ENCODE assay signal across 26 mouse cellular contexts in genomic region chr6:39469427-39469826, GRCm38 (mm10).
"Had no signal": no experiment of that assay in that cellular context is flagged by ENCODE, and none has a peak within 500 bp of the region (broad histone marks: within the 10 kb centered on the region; RNA-seq: fewer than 3 reads in every experiment).

No protein-coding gene starts in this region.

- ATAC-seq: hindbrain, embryonic 16.5 days; inflammation-experienced regulatory T-cells, adult 6 months; intestine, embryonic 15.5 days; intestine, postnatal 0 days had no signal

- H3K4me1 ChIP-seq: hindbrain, embryonic 10.5 days; hindbrain, embryonic 12.5 days; liver, embryonic 13.5 days had no signal

- H3K27me3 ChIP-seq: heart, embryonic 13.5 days; heart, embryonic 15.5 days; hindbrain, embryonic 12.5 days; intestine, embryonic 15.5 days; kidney, embryonic 15.5 days; limb, embryonic 12.5 days; liver, embryonic 13.5 days had no signal

- H3K9ac ChIP-seq: heart, embryonic 13.5 days; heart, embryonic 15.5 days; hindbrain, embryonic 12.5 days; hindbrain, embryonic 14.5 days; intestine, embryonic 15.5 days; kidney, embryonic 15.5 days; limb, embryonic 12.5 days; liver, embryonic 13.5 days had no signal

- H3K36me3 ChIP-seq: intestine, embryonic 15.5 days; liver, embryonic 13.5 days had no signal

- H3K27ac ChIP-seq: gastrocnemius, adult 2 months; heart, adult 2 months; heart, embryonic 13.5 days; heart, embryonic 15.5 days; hindbrain, embryonic 10.5 days; hindbrain, embryonic 12.5 days; hindbrain, embryonic 14.5 days; intestine, embryonic 15.5 days; kidney, embryonic 15.5 days; kidney, postnatal 0 days; left cerebral cortex, adult 2 months; limb, embryonic 10.5 days; limb, embryonic 12.5 days; liver, embryonic 13.5 days had no signal

- DNase-seq: gastrocnemius, adult 2 months; gastrocnemius, postnatal 10 days; gastrocnemius, postnatal 25 days; heart, adult 11 months; heart, adult 2 months; heart, postnatal 14 days; heart, postnatal 36 days; kidney, adult 18-20 months; liver; liver, embryonic 13.5 days had no signal

- H3K9me3 ChIP-seq: heart, embryonic 13.5 days; heart, embryonic 15.5 days; hindbrain, embryonic 10.5 days; hindbrain, embryonic 12.5 days; intestine, embryonic 15.5 days; kidney, embryonic 15.5 days; limb, embryonic 10.5 days; limb, embryonic 12.5 days; liver, embryonic 13.5 days had no signal

- H3K4me2 ChIP-seq: heart, embryonic 11.5 days; heart, embryonic 13.5 days; heart, embryonic 15.5 days; hindbrain, embryonic 12.5 days; hindbrain, embryonic 14.5 days; intestine, embryonic 15.5 days; kidney, embryonic 15.5 days; limb, embryonic 12.5 days; liver, embryonic 11.5 days; liver, embryonic 13.5 days had no signal

- H3K4me3 ChIP-seq: gastrocnemius, adult 2 months; heart, adult 2 months; heart, embryonic 13.5 days; heart, embryonic 15.5 days; hindbrain, embryonic 10.5 days; hindbrain, embryonic 12.5 days; intestine, embryonic 15.5 days; kidney, embryonic 15.5 days; left cerebral cortex, adult 2 months; limb, embryonic 10.5 days; limb, embryonic 12.5 days; liver, embryonic 13.5 days had no signal
